Mouse (Mus musculus) small intestine, adult 2 months (tissue): ENCODE results near the gene Fdx1. TPM values are rescaled to one million over a fixed set of nuclear protein-coding genes. Genes with fewer than 3 reads are reported as not detected.

Experiments used
- H3K27ac ChIP-seq: fragments of 200-500 bp; 2 replicates; pipeline ENCODE4 v1.5.1; 2012; ENCODE audit warnings: low read depth, low read length, control low read depth, inconsistent platforms; ENCODE audit not compliant: insufficient read depth
- H3K27me3 ChIP-seq: fragments of 200-500 bp; 2 replicates; pipeline ENCODE4 v1.6.1; 2012; ENCODE audit warnings: mild to moderate bottlenecking, moderate library complexity, low read length, inconsistent platforms; ENCODE audit not compliant: control insufficient read depth, insufficient read depth
- H3K36me3 ChIP-seq: fragments of 200-500 bp; 2 replicates; pipeline ENCODE4 v1.6.1; 2012; ENCODE audit warnings: mild to moderate bottlenecking, low read length, control low read depth, inconsistent platforms; ENCODE audit not compliant: control insufficient read depth, insufficient read depth
- H3K4me1 ChIP-seq: fragments of 200-500 bp; 2 replicates; pipeline ENCODE4 v1.6.1; 2012; ENCODE audit warnings: low read length, inconsistent platforms, mixed read lengths; ENCODE audit not compliant: control insufficient read depth, insufficient read depth, insufficient read length
- H3K4me3 ChIP-seq: fragments of 200-500 bp; 2 replicates; pipeline ENCODE4 v1.5.1; 2012; ENCODE audit warnings: low read depth, mild to moderate bottlenecking, control low read depth, inconsistent platforms, low read length, moderate library complexity
- CTCF ChIP-seq: fragments of 200-500 bp; IDR thresholded peaks from 2 replicates; pipeline ENCODE4 v1.5.1; 2012; ENCODE audit warnings: low read depth, mild to moderate bottlenecking, control low read depth, inconsistent platforms, low read length, moderate library complexity, mixed read lengths; ENCODE audit not compliant: insufficient replicate concordance, insufficient read length; ENCODE audit errors: extremely low read depth
- POLR2A ChIP-seq: fragments of 200-500 bp; IDR thresholded peaks from 2 replicates; pipeline ENCODE4 v1.6.1; 2012; ENCODE audit warnings: low read depth, mild to moderate bottlenecking, control low read depth, inconsistent platforms, low read length, moderate library complexity
- WGBS: fragments of 180-500 bp; shearing (Covaris S2); methylation state at CpG from one replicate; pipeline ENCODE4 v1.1.7; 2018; 5-methylcytosine and 5-hydroxymethylcytosine counted together
- polyA plus RNA-seq: library from polyadenylated mRNA; depleted of rRNA; stranded (reverse); fragments of >200 nt; gene quantifications from 2 replicates; pipeline ENCODE4 v1.2.3, GENCODE M21; 2012

The Fdx1 gene
- polyA plus RNA-seq, 1 experiment, result 91.5 TPM

GRCm38 (mm10) chr9:51994636-51995260 is 31.4 kb upstream of the Fdx1 start:
- Histone ChIP-seq H3K4me3 (no peak overlapping the region), H3K27ac (no peak overlapping the region), H3K4me1 (no peaks in the 10 kb centered on the region), H3K27me3 (no peaks in the 10 kb centered on the region), H3K36me3 (no peaks in the 10 kb centered on the region)
- 41% methylated on average over 5 of the region's 5 CpGs for WGBS
- no peak for TF ChIP-seq POLR2A
- TF ChIP-seq CTCF, result no peak

GRCm38 (mm10) chr9:51993486-51994275 is 30.3 kb upstream of the Fdx1 start:
- Histone ChIP-seq H3K27ac (no peak overlapping the region), H3K4me1 (no peaks in the 10 kb centered on the region)
- WGBS, result 91% methylated on average over 4 of the region's 4 CpGs

GRCm38 (mm10) chr9:51991241-51991876 is 28.0 kb upstream of the Fdx1 start:
- TF ChIP-seq POLR2A (no peak), CTCF (no peak)

More at GRCm38 (mm10) chr9:51993486-51994275, 30.3 kb upstream of the Fdx1 start:
- peak; percentile 47; the same call in 1 of the 2 replicates for TF ChIP-seq CTCF
- TF ChIP-seq POLR2A, result no peak
- Histone ChIP-seq H3K27me3 (no peaks in the 10 kb centered on the region), H3K4me3 (no peak overlapping the region), H3K36me3 (no peaks in the 10 kb centered on the region)

GRCm38 (mm10) chr9:51990828-51991227 is 27.5 kb upstream of the Fdx1 start:
- no peaks in the 10 kb centered on the region for H3K4me1 ChIP-seq
- no peak overlapping the region for H3K4me3 ChIP-seq
- no peak for TF ChIP-seq CTCF
- TF ChIP-seq POLR2A, result no peak
- no peaks in the 10 kb centered on the region for H3K27me3 ChIP-seq
- H3K36me3 ChIP-seq, result no peaks in the 10 kb centered on the region
- 31% methylated on average over 2 of the region's 2 CpGs for WGBS
- H3K27ac ChIP-seq, result no peak overlapping the region

More at GRCm38 (mm10) chr9:51991241-51991876, 28.0 kb upstream of the Fdx1 start:
- Histone ChIP-seq H3K4me3 (no peak overlapping the region), H3K27me3 (no peaks in the 10 kb centered on the region), H3K4me1 (no peaks in the 10 kb centered on the region), H3K27ac (no peak overlapping the region), H3K36me3 (no peaks in the 10 kb centered on the region)
- WGBS, result 20% methylated on average over 2 of the region's 2 CpGs

- no peaks in the 10 kb centered on the region for H3K27me3 ChIP-seq
- TF ChIP-seq POLR2A (no peak), CTCF (no peak)
- WGBS, result 71% methylated on average over 11 of the region's 11 CpGs
- H3K36me3 ChIP-seq, result no peaks in the 10 kb centered on the region
- no peak overlapping the region for H3K27ac ChIP-seq
- no peaks in the 10 kb centered on the region for H3K4me1 ChIP-seq
- no peak overlapping the region for H3K4me3 ChIP-seq
Measured at GRCm38 (mm10) chr9:51985493-51986099, 22.2 kb upstream of the Fdx1 start.

- 88% methylated on average over 1 of the region's 1 CpGs for WGBS
- Histone ChIP-seq H3K27me3 (no peaks in the 10 kb centered on the region), H3K36me3 (no peaks in the 10 kb centered on the region), H3K4me1 (no peaks in the 10 kb centered on the region), H3K27ac (no peak overlapping the region), H3K4me3 (no peak overlapping the region)
- TF ChIP-seq CTCF (no peak), POLR2A (no peak)
Measured at GRCm38 (mm10) chr9:51981131-51981530, 17.8 kb upstream of the Fdx1 start.

GRCm38 (mm10) chr9:51979301-51979700 is 15.9 kb upstream of the Fdx1 start:
- Histone ChIP-seq H3K4me3 (no peak overlapping the region), H3K4me1 (no peaks in the 10 kb centered on the region), H3K27ac (no peak overlapping the region), H3K36me3 (no peaks in the 10 kb centered on the region), H3K27me3 (no peaks in the 10 kb centered on the region)
- no peak for TF ChIP-seq POLR2A
- TF ChIP-seq CTCF, result no peak
- 87% methylated on average over 6 of the region's 6 CpGs for WGBS
